Comparison of ENCODE assay signal across 24 mouse cellular contexts in the genomic region with DNA sequence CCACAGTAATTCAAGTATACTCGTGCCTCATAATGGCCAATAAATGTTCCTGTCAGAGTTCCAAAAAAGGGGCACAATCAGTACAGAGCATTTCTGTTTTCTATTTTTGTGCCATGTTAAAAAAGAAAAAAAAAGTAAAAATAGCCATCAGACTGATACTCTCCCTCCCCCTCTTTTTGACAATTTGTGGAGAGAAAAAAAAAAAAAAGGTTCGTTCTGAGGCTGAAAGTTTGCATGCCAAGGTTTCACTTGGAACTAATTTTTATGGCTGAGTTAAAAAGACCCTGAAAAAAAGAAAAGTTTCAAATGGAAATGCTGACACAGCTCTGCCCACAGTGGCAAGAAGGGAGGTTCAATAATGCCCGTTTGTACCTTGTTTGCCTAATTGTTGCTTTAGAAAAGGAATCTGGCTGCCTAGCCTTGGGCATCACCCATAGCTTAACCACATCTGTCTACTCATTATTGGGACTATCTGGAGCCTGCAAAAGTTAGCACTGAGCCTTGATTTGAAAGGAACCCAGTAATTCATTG.
DNase-seq lines count a peak whose midpoint lies in the region; ATAC-seq and TF ChIP-seq lines count a peak whose summit lies in the region.
"Had no signal": no experiment of that assay in that cellular context is flagged by ENCODE, and none has a peak within 500 bp of the region (broad histone marks: within the 10 kb centered on the region; RNA-seq: fewer than 3 reads in every experiment).

No protein-coding gene starts in this region.

- 13% methylated on average over 3 of the region's 3 CpGs for WGBS in embryonic facial prominence, embryonic 13.5 days
- WGBS in embryonic facial prominence, embryonic 10.5 days, result 51% methylated on average over 3 of the region's 3 CpGs
- 22% methylated on average over 3 of the region's 3 CpGs for WGBS in embryonic facial prominence, embryonic 15.5 days
- WGBS in limb, embryonic 13.5 days, result 13% methylated on average over 3 of the region's 3 CpGs

- H3K27ac ChIP-seq in embryonic facial prominence, embryonic 13.5 days, result no peak overlapping the region; the same call in 1 of the 2 replicates
- H3K27ac ChIP-seq in embryonic facial prominence, embryonic 10.5 days (replicated peaks), result no peak overlapping the region
- H3K27ac ChIP-seq in embryonic facial prominence, embryonic 15.5 days (replicated peaks), result no peak overlapping the region
- H3K27ac ChIP-seq in limb, embryonic 13.5 days, result no peak overlapping the region
- H3K27ac ChIP-seq: forebrain, embryonic 12.5 days; forebrain, embryonic 15.5 days; heart, adult 2 months; heart, embryonic 10.5 days; heart, embryonic 13.5 days; hindbrain, embryonic 14.5 days; hindbrain, postnatal 0 days had no signal

- H3K36me3 ChIP-seq in embryonic facial prominence, embryonic 13.5 days, result no peaks in the 10 kb centered on the region
- H3K36me3 ChIP-seq in embryonic facial prominence, embryonic 10.5 days (replicated peaks), result no peaks in the 10 kb centered on the region
- H3K36me3 ChIP-seq in embryonic facial prominence, embryonic 15.5 days, result no peaks in the 10 kb centered on the region
- no peaks in the 10 kb centered on the region for H3K36me3 ChIP-seq in limb, embryonic 13.5 days
- H3K36me3 ChIP-seq in myocyte (ENCODE audit: control insufficient read depth, insufficient read depth), result no peaks in the 10 kb centered on the region
- H3K36me3 ChIP-seq: forebrain, embryonic 12.5 days; forebrain, embryonic 15.5 days; heart, embryonic 10.5 days; heart, embryonic 13.5 days had no signal

- H3K4me2 ChIP-seq in embryonic facial prominence, embryonic 13.5 days, result peak overlapping the region; percentile 33
- 0 out of 2 replicates have a peak overlapping the region, but pooled peaks have one; percentile 6 for H3K4me2 ChIP-seq in embryonic facial prominence, embryonic 15.5 days (replicated peaks)
- H3K4me2 ChIP-seq in limb, embryonic 13.5 days (replicated peaks), result peak overlapping the region; percentile 41
- H3K4me2 ChIP-seq in myocyte (ENCODE audit: low read depth), result peak overlapping the region; percentile 65
- H3K4me2 ChIP-seq: forebrain, embryonic 12.5 days; forebrain, embryonic 15.5 days; heart, embryonic 13.5 days; hindbrain, embryonic 14.5 days had no signal

- no peak overlapping the region for H3K4me3 ChIP-seq in embryonic facial prominence, embryonic 13.5 days
- no peak overlapping the region for H3K4me3 ChIP-seq in embryonic facial prominence, embryonic 10.5 days
- no peak overlapping the region for H3K4me3 ChIP-seq in embryonic facial prominence, embryonic 15.5 days (replicated peaks)
- no peak overlapping the region for H3K4me3 ChIP-seq in limb, embryonic 13.5 days
- H3K4me3 ChIP-seq in myocyte, result no peak overlapping the region
- H3K4me3 ChIP-seq: erythroblast, embryonic 14.5 days; forebrain, embryonic 12.5 days; forebrain, embryonic 15.5 days; heart, adult 2 months; heart, embryonic 10.5 days; heart, embryonic 13.5 days had no signal

- peaks cover 31% of the 10 kb centered on the region for H3K4me1 ChIP-seq in embryonic facial prominence, embryonic 13.5 days
- H3K4me1 ChIP-seq in embryonic facial prominence, embryonic 10.5 days, result peaks cover 30% of the 10 kb centered on the region
- H3K4me1 ChIP-seq in embryonic facial prominence, embryonic 15.5 days, result peaks cover 11% of the 10 kb centered on the region
- peaks cover 46% of the 10 kb centered on the region for H3K4me1 ChIP-seq in limb, embryonic 13.5 days

- no peak overlapping the region for H3K9ac ChIP-seq in embryonic facial prominence, embryonic 13.5 days
- H3K9ac ChIP-seq in embryonic facial prominence, embryonic 15.5 days, result no peak overlapping the region
- no peak overlapping the region for H3K9ac ChIP-seq in limb, embryonic 13.5 days
- H3K9ac ChIP-seq: forebrain, embryonic 12.5 days; forebrain, embryonic 15.5 days; heart, embryonic 13.5 days; hindbrain, embryonic 14.5 days had no signal

- H3K27me3 ChIP-seq in embryonic facial prominence, embryonic 13.5 days, result no peaks in the 10 kb centered on the region
- no peaks in the 10 kb centered on the region for H3K27me3 ChIP-seq in embryonic facial prominence, embryonic 10.5 days (replicated peaks; ENCODE audit: low read depth, poor library complexity, severe bottlenecking)
- no peaks in the 10 kb centered on the region for H3K27me3 ChIP-seq in embryonic facial prominence, embryonic 15.5 days
- peaks cover 5% of the 10 kb centered on the region for H3K27me3 ChIP-seq in limb, embryonic 13.5 days
- H3K27me3 ChIP-seq in myocyte (ENCODE audit: control insufficient read depth, insufficient read depth, insufficient read length), result no peaks in the 10 kb centered on the region
- H3K27me3 ChIP-seq: heart, embryonic 13.5 days had no signal

- ATAC-seq in embryonic facial prominence, embryonic 13.5 days (ENCODE audit: insufficient number of reproducible peaks, insufficient read depth, low FRiP score, low TSS enrichment, low read depth), result no peak
- no peak for ATAC-seq in embryonic facial prominence, embryonic 15.5 days (ENCODE audit: insufficient number of reproducible peaks, low FRiP score, low TSS enrichment, low read depth)
- ATAC-seq in limb, embryonic 13.5 days (ENCODE audit: low FRiP score, low read depth), result no peak
- ATAC-seq: activated CD4-positive, CD25-positive, alpha-beta regulatory T cell, adult 4 months; forebrain, embryonic 15.5 days; hindbrain, postnatal 0 days; inflammation-experienced regulatory T-cells, adult 6 months; intestine, embryonic 16.5 days had no signal

- DNase-seq in embryonic facial prominence, embryonic 10.5 days (ENCODE audit: low spot score), result no peak
- no peak for DNase-seq in B cell, adult 2 months
- DNase-seq in thymus, postnatal 0 days (ENCODE audit: low spot score), result no peak
- no peak for DNase-seq in embryo, embryonic 10 days (ENCODE audit: low spot score)
- DNase-seq: cerebellum, adult 18-20 months; cerebellum, postnatal 14 days; gastrocnemius, postnatal 25 days; heart, adult 2 months; heart, postnatal 14 days; heart, postnatal 4 days had no signal

- no peak overlapping the region for H3ac ChIP-seq in myocyte (ENCODE audit: control insufficient read depth, insufficient read length)

- H3K9me3 ChIP-seq in embryonic facial prominence, embryonic 13.5 days, result no peaks in the 10 kb centered on the region
- H3K9me3 ChIP-seq in embryonic facial prominence, embryonic 10.5 days, result no peaks in the 10 kb centered on the region
- H3K9me3 ChIP-seq in embryonic facial prominence, embryonic 15.5 days (replicated peaks), result no peaks in the 10 kb centered on the region
- no peaks in the 10 kb centered on the region for H3K9me3 ChIP-seq in limb, embryonic 13.5 days
- H3K9me3 ChIP-seq: forebrain, embryonic 12.5 days; forebrain, embryonic 15.5 days; heart, embryonic 10.5 days; heart, embryonic 13.5 days had no signal

- H3K79me2 ChIP-seq in myocyte (ENCODE audit: control insufficient read depth, insufficient read depth), result no peaks in the 10 kb centered on the region

- no peak for TF ChIP-seq POLR2A in myocyte (IDR thresholded peaks at IDR 0.05; ENCODE audit: insufficient read length, low read depth)

TF ChIP-seq in myocyte, 11 proteins besides CTCF, POLR2A, EP300 and RAD21:
- TF ChIP-seq POLR2AphosphoS2 (IDR thresholded peaks at IDR 0.05; ENCODE audit: insufficient read length, low read depth) (no peak), E2F4 (IDR thresholded peaks at IDR 0.05; ENCODE audit: insufficient read depth) (no peak), MYOD1 (IDR thresholded peaks at IDR 0.05; ENCODE audit: control insufficient read depth in 1 of 3, insufficient read length in 2 of 3, low read depth in 2 of 3) (no peak), USF1 (IDR thresholded peaks at IDR 0.05; ENCODE audit: low read depth) (no peak), MYOG (IDR thresholded peaks at IDR 0.05; ENCODE audit: control insufficient read depth in 1 of 3, insufficient read depth in 1 of 3, insufficient read length in 2 of 3, low read depth in 2 of 3) (no peak), SRF (IDR thresholded peaks at IDR 0.05; ENCODE audit: control insufficient read depth, insufficient read length, low read depth) (no peak), TCF3 (IDR thresholded peaks at IDR 0.05; ENCODE audit: insufficient read length, low read depth) (no peak), REST (IDR thresholded peaks at IDR 0.05; ENCODE audit: insufficient read depth, insufficient read length) (no peak), CEBPB (IDR thresholded peaks at IDR 0.05; ENCODE audit: insufficient read depth, poor library complexity, severe bottlenecking) (no peak), MAX (IDR thresholded peaks at IDR 0.05; ENCODE audit: low read depth) (no peak), TCF12 (IDR thresholded peaks at IDR 0.05; ENCODE audit: insufficient read depth, poor library complexity, severe bottlenecking) (no peak)
TF ChIP-seq in myocyte: peak in this region for 0.

Comparison
In these comparisons a context has a peak if more than half of its experiments do, and no peak if none do; other contexts are left out.
1. H3K4me2 ChIP-seq: peak in every context shown above with its lines; median percentile 65 in myocyte; 41 in limb, embryonic 13.5 days; 33 in embryonic facial prominence, embryonic 13.5 days; 6 in embryonic facial prominence, embryonic 15.5 days.